Comparison of ENCODE assay signal across 17 mouse cellular contexts in genomic region chr17:71006976-71007375, GRCm38 (mm10).
"Had no signal": no experiment of that assay in that cellular context is flagged by ENCODE, and none has a peak within 500 bp of the region (broad histone marks: within the 10 kb centered on the region; RNA-seq: fewer than 3 reads in every experiment).

No protein-coding gene starts in this region.

- H3K9me3 ChIP-seq: neural tube, embryonic 12.5 days; neural tube, embryonic 13.5 days; neural tube, embryonic 15.5 days; stomach, embryonic 15.5 days had no signal

- DNase-seq: retina, postnatal 1 day; right cerebral cortex, adult 18-20 months; right cerebral cortex, postnatal 14 days; right cerebral cortex, postnatal 25 days; right cerebral cortex, postnatal 4 days; spleen, adult 18-20 months; thymus, adult 18-20 months; thymus, adult 2 months; thymus, postnatal 14 days; thymus, postnatal 25 days; thymus, postnatal 36 days; thymus, postnatal 4 days had no signal

- H3K4me2 ChIP-seq: neural tube, embryonic 12.5 days; neural tube, embryonic 13.5 days; neural tube, embryonic 15.5 days; stomach, embryonic 15.5 days had no signal

- H3K27ac ChIP-seq: neural tube, embryonic 12.5 days; neural tube, embryonic 13.5 days; neural tube, embryonic 15.5 days; stomach, embryonic 15.5 days; stomach, postnatal 0 days had no signal

- H3K27me3 ChIP-seq: neural tube, embryonic 12.5 days; neural tube, embryonic 13.5 days; neural tube, embryonic 15.5 days; stomach, embryonic 15.5 days had no signal

- H3K4me3 ChIP-seq: neural tube, embryonic 12.5 days; neural tube, embryonic 13.5 days; neural tube, embryonic 15.5 days; stomach, embryonic 15.5 days had no signal

- H3K36me3 ChIP-seq: neural tube, embryonic 12.5 days; neural tube, embryonic 13.5 days; neural tube, embryonic 15.5 days; stomach, embryonic 15.5 days had no signal

- H3K9ac ChIP-seq: neural tube, embryonic 12.5 days; neural tube, embryonic 13.5 days; neural tube, embryonic 15.5 days; stomach, embryonic 15.5 days had no signal
